Mouse (Mus musculus): ENCODE data around the gene Chst4.

GRCm38 (mm10) chr8:110004300-110004699, 35.2 kb downstream of the Chst4 start:
- TF ChIP-seq CTCF (IDR thresholded peaks at IDR 0.05; ENCODE audit: extremely low read depth, insufficient read depth, insufficient read length, insufficient replicate concordance): no peak
- no peak for TF ChIP-seq POLR2A (IDR thresholded peaks at IDR 0.05; ENCODE audit: low read depth, low read length)
